Mouse (Mus musculus): ENCODE data around the gene Tbc1d8. TPM values are rescaled to one million over a fixed set of nuclear protein-coding genes. Genes with fewer than 3 reads are reported as not detected.

The Tbc1d8 gene
- total and polyA plus RNA-seq, 2 experiments from 2014 or later = 7.8 to 17.4 TPM

GRCm38 (mm10) chr1:39521326-39521725, 42.8 kb upstream of the Tbc1d8 start:
- no peak for TF ChIP-seq CTCF (IDR thresholded peaks at IDR 0.05; ENCODE audit: low read depth)
- Histone ChIP-seq H3K27ac (no peak overlapping the region), H3K36me3 (ENCODE audit: insufficient read depth, low read length) (no peaks in the 10 kb centered on the region), H3K4me3 (ENCODE audit: low read length) (no peak overlapping the region), H3K4me2 (ENCODE audit: low read depth, low read length) (no peak overlapping the region), H3K9me3 (ENCODE audit: low read length) (no peaks in the 10 kb centered on the region), H3K4me1 (ENCODE audit: insufficient read depth, low read length) (no peaks in the 10 kb centered on the region), H3K27me3 (ENCODE audit: insufficient read depth, low read length) (no peaks in the 10 kb centered on the region), H3K9ac (replicated peaks; ENCODE audit: low read length) (no peak overlapping the region)
- ATAC-seq (no peak), DNase-seq (ENCODE audit: low spot score) (no peak)
- WGBS = 96% methylated on average over 7 of the region's 7 CpGs

GRCm38 (mm10) chr1:39515303-39515991, 36.9 kb upstream of the Tbc1d8 start:
- H3K27ac ChIP-seq = no peak overlapping the region
- no peak; the same call in 1 of the 2 replicates for ATAC-seq
- 73% methylated on average over 10 of the region's 10 CpGs for WGBS

GRCm38 (mm10) chr1:39512183-39512582, 33.6 kb upstream of the Tbc1d8 start:
- ATAC-seq = no peak
- Histone ChIP-seq H3K36me3 (ENCODE audit: insufficient read depth, low read length) (no peaks in the 10 kb centered on the region), H3K4me3 (ENCODE audit: low read length) (no peak overlapping the region), H3K9ac (replicated peaks; ENCODE audit: low read length) (no peak overlapping the region), H3K27me3 (ENCODE audit: insufficient read depth, low read length) (no peaks in the 10 kb centered on the region), H3K4me1 (ENCODE audit: insufficient read depth, low read length) (no peaks in the 10 kb centered on the region), H3K27ac (no peak overlapping the region), H3K4me2 (ENCODE audit: low read depth, low read length) (no peak overlapping the region), H3K9me3 (ENCODE audit: low read length) (no peaks in the 10 kb centered on the region)
- no peak for TF ChIP-seq CTCF (IDR thresholded peaks at IDR 0.05; ENCODE audit: low read depth)
- WGBS = 63% methylated on average over 1 of the region's 1 CpGs
- DNase-seq (ENCODE audit: low spot score) = no peak

More at GRCm38 (mm10) chr1:39515303-39515991, 36.9 kb upstream of the Tbc1d8 start:
- Histone ChIP-seq H3K4me3 (ENCODE audit: low read length) (no peak overlapping the region), H3K9ac (replicated peaks; ENCODE audit: low read length) (no peak overlapping the region), H3K4me1 (ENCODE audit: insufficient read depth, low read length) (no peaks in the 10 kb centered on the region), H3K36me3 (ENCODE audit: insufficient read depth, low read length) (no peaks in the 10 kb centered on the region), H3K4me2 (ENCODE audit: low read depth, low read length) (no peak overlapping the region), H3K9me3 (ENCODE audit: low read length) (no peaks in the 10 kb centered on the region), H3K27me3 (ENCODE audit: insufficient read depth, low read length) (no peaks in the 10 kb centered on the region)
- no peak for DNase-seq (ENCODE audit: low spot score)
- TF ChIP-seq CTCF (IDR thresholded peaks at IDR 0.05; ENCODE audit: low read depth) = no peak

- H3K4me1 ChIP-seq (ENCODE audit: insufficient read depth, low read length) = no peaks in the 10 kb centered on the region
- ATAC-seq (no peak), DNase-seq (ENCODE audit: low spot score) (no peak)
- no peak for TF ChIP-seq CTCF (IDR thresholded peaks at IDR 0.05; ENCODE audit: low read depth)
- H3K27me3 ChIP-seq (ENCODE audit: insufficient read depth, low read length) = no peaks in the 10 kb centered on the region
- no peak overlapping the region for H3K9ac ChIP-seq (replicated peaks; ENCODE audit: low read length)
- H3K9me3 ChIP-seq (ENCODE audit: low read length) = no peaks in the 10 kb centered on the region
- H3K4me2 ChIP-seq (ENCODE audit: low read depth, low read length) = no peak overlapping the region
- H3K27ac ChIP-seq = no peak overlapping the region
- 71% methylated on average over 8 of the region's 8 CpGs for WGBS
- H3K4me3 ChIP-seq (ENCODE audit: low read length) = no peak overlapping the region
- no peaks in the 10 kb centered on the region for H3K36me3 ChIP-seq (ENCODE audit: insufficient read depth, low read length)
Observed at GRCm38 (mm10) chr1:39511775-39512174, 33.2 kb upstream of the Tbc1d8 start.

- Histone ChIP-seq H3K27me3 (ENCODE audit: insufficient read depth, low read length) (no peaks in the 10 kb centered on the region), H3K4me2 (ENCODE audit: low read depth, low read length) (no peak overlapping the region), H3K4me1 (ENCODE audit: insufficient read depth, low read length) (no peaks in the 10 kb centered on the region), H3K9ac (replicated peaks; ENCODE audit: low read length) (no peak overlapping the region), H3K9me3 (ENCODE audit: low read length) (no peaks in the 10 kb centered on the region), H3K27ac (no peak overlapping the region), H3K4me3 (ENCODE audit: low read length) (no peak overlapping the region), H3K36me3 (ENCODE audit: insufficient read depth, low read length) (no peaks in the 10 kb centered on the region)
- no peak for ATAC-seq
- 77% methylated on average over 9 of the region's 9 CpGs for WGBS
- TF ChIP-seq CTCF (IDR thresholded peaks at IDR 0.05; ENCODE audit: low read depth) = no peak
- DNase-seq (ENCODE audit: low spot score) = no peak
Observed at GRCm38 (mm10) chr1:39505600-39505999, 27.0 kb upstream of the Tbc1d8 start.

GRCm38 (mm10) chr1:39504261-39504660, 25.7 kb upstream of the Tbc1d8 start:
- no peaks in the 10 kb centered on the region for H3K9me3 ChIP-seq (ENCODE audit: low read length)
- TF ChIP-seq CTCF (IDR thresholded peaks at IDR 0.05; ENCODE audit: low read depth) = peak; percentile 58
- 13% methylated on average over 1 of the region's 1 CpGs for WGBS
- no peak overlapping the region for H3K4me2 ChIP-seq (ENCODE audit: low read depth, low read length)
- H3K27me3 ChIP-seq (ENCODE audit: insufficient read depth, low read length) = no peaks in the 10 kb centered on the region
- H3K36me3 ChIP-seq (ENCODE audit: insufficient read depth, low read length) = no peaks in the 10 kb centered on the region
- no peaks in the 10 kb centered on the region for H3K4me1 ChIP-seq (ENCODE audit: insufficient read depth, low read length)
- H3K4me3 ChIP-seq (ENCODE audit: low read length) = no peak overlapping the region
- no peak for ATAC-seq
- DNase-seq (ENCODE audit: low spot score) = peak; percentile 53
- no peak overlapping the region for H3K27ac ChIP-seq
- no peak overlapping the region for H3K9ac ChIP-seq (replicated peaks; ENCODE audit: low read length)

All from hindbrain, postnatal 0 days (tissue).